Mouse (Mus musculus): ENCODE measurements around the gene Zcchc17. TPM values are rescaled to one million over a fixed set of nuclear protein-coding genes. Genes with fewer than 3 reads are reported as not detected.

Zcchc17 gene
- 20.3 and 24.5 TPM in 2 replicates for polyA plus RNA-seq (2012; rRNA removed)

DNA sequence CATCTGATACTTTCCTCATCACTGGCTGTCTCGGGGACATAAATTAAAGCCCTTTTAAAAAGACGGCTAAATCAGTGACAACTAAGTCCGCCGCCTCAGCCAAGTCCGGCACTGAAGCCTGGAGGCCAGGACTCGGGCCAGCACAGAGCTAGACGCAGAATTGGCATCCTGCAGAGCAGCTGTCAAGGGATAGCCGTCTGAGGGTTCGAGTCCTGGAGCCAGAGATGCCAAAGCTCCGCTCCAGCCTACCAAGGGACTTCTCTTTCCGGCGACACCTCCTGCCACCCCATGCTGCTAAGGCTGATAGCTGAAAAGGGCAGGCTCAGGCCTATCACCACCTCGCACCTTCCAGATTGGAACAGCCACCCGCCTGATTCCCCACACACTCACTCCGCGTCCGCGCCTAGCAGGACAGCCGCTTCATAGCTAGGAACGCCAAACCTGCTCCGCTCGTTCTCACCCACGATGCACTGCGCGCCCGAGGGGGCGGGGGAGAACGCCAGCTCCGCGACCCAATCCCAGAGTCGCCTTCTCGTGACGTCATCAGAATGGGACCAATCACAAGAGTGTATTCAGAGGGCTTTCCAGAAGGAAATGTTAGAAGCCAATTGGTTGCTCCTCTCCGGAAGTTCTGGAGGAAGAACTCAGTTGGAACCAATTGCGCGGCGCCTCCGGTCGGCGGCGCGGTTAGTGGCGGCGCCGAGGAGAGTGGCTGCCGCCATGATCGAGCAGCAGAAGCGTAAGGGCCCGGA is at the start of gene Zcchc17, which contains the start of gene Snrnp40:
Gene Zcchc17 (minus strand): TSS at position 458 of the 752 bp plus-strand sequence.
Gene Snrnp40 (plus strand): TSS at position 647 of the 752 bp plus-strand sequence.
- peak; percentile 100 for DNase-seq (ENCODE audit: low read depth, low spot score)
- under 1% methylated on average over 49 of the region's 49 CpGs for WGBS

DNA sequence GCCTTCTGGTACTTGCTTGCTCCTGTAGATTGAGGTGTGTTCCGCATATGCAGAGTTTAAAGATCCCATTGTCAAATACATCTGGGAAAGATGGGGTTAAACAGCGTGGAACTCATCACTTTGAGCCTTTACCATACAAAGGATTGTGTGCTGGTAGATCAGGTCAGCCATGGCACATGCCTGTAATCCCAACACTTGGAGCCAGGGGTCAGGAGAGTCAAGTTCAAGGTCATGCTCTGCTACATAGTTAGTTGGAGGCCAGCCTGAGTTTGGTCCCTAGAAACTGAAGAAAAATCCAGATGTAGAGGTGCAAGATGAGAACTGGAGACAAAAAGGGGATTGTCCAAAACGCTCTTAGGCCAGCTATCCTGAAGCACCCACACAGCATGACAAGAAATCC is 31.5 kb upstream of the Zcchc17 start:
- DNase-seq (ENCODE audit: low read depth, low spot score): no peak
- 77% methylated on average over 3 of the region's 3 CpGs for WGBS

DNA sequence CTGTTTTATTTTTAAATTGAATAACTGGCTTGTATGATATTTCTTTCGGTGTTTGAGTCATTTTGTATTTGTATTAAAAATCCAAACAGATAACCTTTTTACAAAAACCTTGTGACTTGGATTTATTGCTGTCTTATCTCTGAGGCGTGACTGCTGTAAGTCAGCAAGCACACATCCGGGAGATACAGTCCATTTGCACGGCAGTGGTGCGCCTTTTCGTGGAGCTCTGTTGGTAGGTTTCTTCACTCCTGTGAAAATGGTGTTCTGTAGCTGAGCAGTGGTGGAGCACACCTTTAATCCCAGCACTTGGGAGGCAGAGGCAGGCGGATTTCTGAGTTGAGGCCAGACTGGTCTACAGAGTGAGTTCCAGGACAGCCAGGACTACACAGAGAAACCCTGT is 30.2 kb upstream of the Zcchc17 start:
- DNase-seq (ENCODE audit: low read depth, low spot score): no peak
- WGBS: 39% methylated on average over 7 of the region's 7 CpGs

DNA sequence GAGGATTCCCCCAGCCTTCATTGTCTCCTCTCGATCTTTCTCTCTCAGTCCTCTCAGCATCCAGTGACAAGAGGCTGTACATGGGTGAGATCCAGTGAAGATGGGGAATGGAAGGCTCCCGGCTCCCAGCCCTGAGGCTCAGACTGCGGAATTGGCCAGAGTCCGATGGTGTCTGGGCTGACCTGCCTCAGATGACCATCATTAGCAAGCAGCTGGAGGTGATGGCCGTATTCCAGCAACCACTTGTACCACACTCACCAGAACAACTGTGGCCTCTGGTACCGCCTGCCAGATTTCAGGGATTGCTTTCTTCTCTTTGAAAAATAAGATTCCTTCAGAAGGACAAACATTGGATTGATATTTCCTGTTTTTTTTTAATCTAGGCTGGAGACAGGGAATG is 29.8 kb upstream of the Zcchc17 start:
- WGBS: 59% methylated on average over 6 of the region's 6 CpGs

DNA sequence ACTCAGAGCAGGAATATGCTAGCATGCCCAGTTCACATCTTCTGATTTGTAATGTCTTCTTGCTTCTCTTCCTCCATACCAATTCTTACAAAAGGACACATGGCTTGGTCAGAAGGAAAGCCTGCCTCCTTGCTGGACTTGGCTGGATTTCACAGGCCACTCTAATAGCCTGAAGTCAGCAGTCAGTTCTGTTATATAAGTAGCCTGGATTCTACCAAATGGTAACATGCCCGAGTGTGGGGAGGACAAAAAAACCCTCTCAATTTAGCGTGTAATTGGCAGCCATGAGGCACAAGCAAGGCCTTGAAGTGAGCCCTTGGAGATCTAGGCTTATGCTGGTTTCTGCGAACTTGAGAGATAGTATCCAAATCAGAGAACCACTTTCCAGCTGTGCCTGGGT is 27.5 kb upstream of the Zcchc17 start:
- WGBS: 75% methylated on average over 3 of the region's 3 CpGs
- no peak for DNase-seq (ENCODE audit: low read depth, low spot score)

More for the DNA sequence above, 29.8 kb upstream of the Zcchc17 start:
- DNase-seq (ENCODE audit: low read depth, low spot score): no peak

DNA sequence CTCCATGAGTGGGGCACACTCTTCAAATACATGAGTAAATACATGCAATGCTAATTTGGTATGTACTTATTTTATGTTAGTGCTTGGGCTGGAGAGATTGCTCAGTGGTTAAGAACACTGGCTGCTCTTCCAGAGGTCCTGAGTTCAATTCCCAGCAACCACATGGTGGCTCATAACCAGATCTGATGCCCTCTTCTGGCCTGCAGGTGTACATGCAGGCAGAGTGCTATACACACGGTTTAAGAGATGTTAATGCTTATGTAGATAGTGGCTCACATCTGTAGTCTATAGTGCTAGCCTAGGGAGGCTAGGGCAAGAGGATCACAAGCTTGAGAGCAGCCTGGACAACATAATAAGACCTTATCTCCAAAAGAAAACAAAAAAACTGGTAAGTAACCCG is 20.7 kb upstream of the Zcchc17 start:
- no peak for DNase-seq (ENCODE audit: low read depth, low spot score)
- 83% methylated on average over 2 of the region's 2 CpGs for WGBS

DNA sequence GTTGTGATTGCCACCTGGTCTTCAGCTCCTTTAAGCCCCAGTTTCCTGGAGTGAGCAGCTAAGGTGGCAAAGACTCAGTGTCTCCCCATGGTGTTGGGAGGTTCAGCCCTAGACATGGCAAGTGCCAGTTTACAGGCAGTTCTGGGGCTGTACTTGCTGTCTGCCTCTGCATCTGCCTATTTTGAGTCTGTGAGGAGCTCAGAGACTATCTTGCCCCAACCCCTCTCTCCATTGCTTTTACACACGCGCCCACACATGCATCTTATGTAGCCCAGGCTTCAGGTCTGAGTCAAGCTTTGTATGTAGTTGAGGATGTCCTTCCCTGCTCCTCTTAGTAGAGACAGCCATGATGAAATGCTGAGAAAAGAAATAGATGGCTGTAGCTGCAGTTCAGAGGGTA is 19.4 kb upstream of the Zcchc17 start:
- no peak for DNase-seq (ENCODE audit: low read depth, low spot score)
- 99% methylated on average over 2 of the region's 2 CpGs for WGBS

DNA sequence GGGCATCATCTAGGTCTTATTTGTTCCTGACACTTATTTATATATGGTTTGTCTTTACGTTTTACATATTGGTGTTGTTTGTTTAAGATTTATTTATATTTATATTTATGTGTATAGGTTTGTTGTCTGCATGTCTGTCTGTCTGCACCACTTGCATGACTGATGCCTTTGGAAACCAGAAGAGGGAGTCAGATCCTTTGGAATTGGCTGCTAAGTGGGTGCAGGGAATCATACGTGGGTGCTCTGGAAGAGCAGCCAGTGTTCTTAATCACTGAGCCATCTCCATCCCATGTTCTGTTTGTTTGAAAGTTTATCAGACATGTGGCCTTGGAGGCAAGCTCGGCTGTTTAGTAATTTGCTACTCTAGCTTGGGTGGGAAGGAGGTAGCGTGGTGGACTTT is 17.8 kb upstream of the Zcchc17 start:
- no peak for DNase-seq (ENCODE audit: low read depth, low spot score)
- 56% methylated on average over 4 of the region's 4 CpGs for WGBS

DNA sequence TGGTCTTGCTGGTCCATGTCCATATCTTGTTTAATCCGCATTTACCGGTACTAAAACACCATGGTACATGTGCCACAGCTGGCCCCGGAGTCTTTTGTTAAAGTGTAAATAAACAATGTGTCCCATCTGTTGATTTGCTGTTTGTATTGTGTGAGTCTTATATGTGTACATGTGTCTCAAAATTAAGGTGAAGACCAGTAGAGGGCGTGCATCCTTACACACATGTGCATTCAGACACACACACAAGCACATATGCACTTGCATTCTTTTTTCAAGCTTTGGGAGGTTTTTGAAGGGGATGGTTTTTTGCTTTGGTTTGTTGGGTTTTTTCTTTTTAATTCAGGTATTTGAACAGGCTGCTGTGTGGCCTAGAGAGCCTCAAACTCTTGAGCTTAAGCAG is 16.9 kb upstream of the Zcchc17 start:
- 86% methylated on average over 4 of the region's 4 CpGs for WGBS
- no peak for DNase-seq (ENCODE audit: low read depth, low spot score)

DNA sequence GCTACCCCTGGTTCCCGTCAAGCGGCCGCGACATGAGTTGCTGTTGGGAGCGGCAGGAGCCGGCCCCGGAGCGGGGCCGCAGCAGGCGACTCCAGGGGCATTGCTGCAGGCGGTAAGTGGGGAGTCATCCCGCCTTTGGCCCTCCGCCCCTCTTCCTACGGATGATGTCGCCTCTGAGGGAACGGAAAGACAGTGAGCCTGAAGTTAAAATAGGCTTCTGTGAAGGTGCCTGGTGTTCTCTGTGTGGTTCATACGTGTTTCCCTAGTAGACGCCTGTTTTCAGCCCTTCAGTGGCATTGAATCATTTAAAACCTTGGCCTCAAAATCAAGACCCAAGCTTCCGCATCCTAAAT is 471 bp upstream of the Zcchc17 start:
- DNase-seq (ENCODE audit: low read depth, low spot score): no peak
- 0% methylated on average over 19 of the region's 19 CpGs for WGBS

DNA sequence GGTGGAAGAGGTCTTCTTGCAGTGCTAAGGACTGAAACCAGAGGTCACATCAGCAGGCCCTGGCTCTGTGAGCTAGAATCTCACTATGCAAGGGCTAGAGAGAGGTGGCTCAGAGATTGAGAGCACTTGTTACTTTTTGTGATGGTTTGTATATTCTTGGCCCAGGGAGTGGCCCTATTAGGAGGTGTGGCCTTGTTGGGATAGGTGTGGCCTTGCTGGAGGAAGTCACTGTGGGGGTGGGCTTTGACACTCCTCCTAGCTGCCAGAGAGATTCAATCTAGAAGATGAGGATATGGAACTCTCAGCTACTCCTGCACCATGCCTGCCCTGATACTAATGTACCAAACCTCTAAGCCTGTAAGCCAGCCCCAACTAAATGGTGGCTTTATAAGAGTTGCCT is 1.8 kb downstream of the Zcchc17 start:
- DNase-seq (ENCODE audit: low read depth, low spot score): no peak

DNA sequence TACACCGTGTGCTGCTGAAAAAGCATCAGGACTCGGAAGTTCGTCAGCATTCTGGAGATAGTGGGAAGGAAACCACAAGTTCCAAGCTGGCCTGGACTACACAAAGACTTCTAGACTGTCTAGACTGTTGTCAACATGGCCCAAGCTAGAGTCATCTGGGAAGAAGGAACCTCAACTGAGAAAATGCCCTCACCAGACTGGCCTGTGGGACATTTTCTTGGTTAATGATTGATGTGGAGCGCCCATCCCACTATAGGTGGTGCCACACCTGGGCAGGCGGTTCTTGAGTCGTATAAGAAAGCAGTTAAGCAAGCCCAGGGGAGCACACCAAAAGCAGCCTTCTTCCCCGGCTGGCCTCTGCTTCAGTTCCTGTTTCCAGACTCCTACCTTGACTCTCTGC is 7.2 kb downstream of the Zcchc17 start:
- peak; percentile 70 for DNase-seq (ENCODE audit: low read depth, low spot score)
- 43% methylated on average over 7 of the region's 7 CpGs for WGBS

DNA sequence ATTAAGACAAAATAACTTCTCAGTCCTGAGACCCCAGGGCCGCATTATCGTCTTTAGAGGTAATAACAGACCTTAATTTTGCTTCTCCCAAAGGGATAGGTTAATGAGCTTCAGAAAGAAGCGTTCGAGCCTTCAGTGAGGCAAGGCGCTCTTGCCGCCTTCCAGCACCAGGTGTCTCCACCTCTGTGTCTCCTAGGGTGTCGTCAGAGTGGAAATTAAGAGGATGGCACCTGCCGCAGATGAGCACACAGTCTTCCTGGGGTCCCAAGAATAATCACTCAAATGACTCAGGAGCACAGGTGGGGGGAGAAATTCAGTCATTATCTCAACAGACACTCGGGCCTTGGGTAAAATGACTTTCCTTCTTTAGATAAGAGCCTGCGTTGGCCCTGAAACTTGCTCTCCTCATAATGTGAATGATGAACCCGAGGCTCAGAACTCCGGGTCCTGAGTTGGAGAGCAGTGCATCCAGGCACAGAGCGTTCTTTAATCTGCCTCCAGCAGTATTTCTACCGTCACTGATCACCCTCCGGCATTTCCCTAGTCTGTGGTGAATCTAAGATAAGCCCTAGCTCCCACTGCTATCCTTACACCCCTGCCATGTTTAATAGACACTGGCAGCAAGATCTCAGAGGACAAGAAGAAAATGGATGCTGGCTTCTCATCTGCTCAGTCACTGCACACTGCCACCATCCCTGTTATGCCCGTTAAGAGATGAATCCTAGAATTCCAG is 8.9 kb downstream of the Zcchc17 start:
- WGBS: 88% methylated on average over 16 of the region's 16 CpGs
- DNase-seq (ENCODE audit: low read depth, low spot score): no peak

DNA sequence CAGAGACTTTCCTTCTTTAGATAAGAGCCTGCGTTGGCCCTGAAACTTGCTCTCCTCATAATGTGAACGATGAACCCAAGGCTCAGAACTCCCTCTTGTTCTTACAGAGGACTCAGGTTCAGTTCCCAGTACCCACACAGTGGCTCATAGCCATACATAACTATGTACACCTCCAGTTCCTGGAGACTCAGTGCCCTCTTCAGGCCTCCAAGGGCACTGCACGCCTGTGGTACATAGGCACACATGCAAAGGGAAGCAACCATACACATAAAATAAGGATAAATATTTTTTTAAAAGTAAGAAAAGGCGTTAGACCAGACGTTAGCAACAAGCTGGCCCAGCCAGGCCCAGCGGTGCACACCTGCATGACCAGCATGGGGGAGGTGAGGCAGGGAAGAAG is 10.1 kb downstream of the Zcchc17 start:
- no peak for DNase-seq (ENCODE audit: low read depth, low spot score)
- 96% methylated on average over 6 of the region's 6 CpGs for WGBS

DNA sequence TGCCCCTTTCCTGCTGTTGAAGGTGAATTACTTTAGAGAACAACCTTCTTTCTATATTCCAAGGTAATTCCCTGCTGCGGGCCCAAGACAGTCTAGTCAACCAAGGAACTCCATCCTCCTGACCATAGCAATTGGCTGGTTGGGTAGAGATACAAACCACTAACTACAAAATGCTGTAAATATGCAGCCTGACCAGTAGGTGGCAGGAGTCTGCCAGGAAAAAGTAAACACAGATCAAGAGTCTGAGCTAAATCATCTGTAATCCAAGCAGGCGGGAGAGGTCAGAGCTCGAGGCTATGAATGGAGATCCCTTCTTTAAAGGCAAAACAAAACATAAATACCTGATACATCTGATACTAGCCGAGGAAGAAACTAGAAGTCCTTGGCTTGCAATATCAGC is 18.1 kb downstream of the Zcchc17 start:
- peak; percentile 37 for DNase-seq (ENCODE audit: low read depth, low spot score)

DNA sequence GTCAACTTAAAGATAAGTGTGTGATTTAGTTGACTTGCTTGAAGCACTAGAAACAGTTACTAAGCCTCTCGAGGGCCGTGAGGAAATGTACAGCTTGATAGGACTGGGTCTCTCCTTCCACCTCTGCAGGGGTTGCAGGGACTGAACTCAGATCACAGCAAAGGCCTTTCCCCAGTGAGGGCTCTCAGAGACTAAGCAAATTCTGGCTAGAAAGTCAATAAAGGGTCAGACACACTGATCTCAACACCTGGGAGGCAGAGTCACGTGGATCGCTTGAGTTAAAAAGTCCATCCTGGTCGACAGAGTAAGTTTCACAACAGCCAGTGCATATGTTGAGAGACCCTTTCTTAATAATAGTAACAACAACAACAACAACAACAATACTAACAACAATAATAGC is 23.9 kb downstream of the Zcchc17 start:
- no peak for DNase-seq (ENCODE audit: low read depth, low spot score)
- WGBS: 83% methylated on average over 5 of the region's 5 CpGs

More for the DNA sequence above, 18.1 kb downstream of the Zcchc17 start:
- WGBS: 14% methylated on average over 4 of the region's 4 CpGs

DNA sequence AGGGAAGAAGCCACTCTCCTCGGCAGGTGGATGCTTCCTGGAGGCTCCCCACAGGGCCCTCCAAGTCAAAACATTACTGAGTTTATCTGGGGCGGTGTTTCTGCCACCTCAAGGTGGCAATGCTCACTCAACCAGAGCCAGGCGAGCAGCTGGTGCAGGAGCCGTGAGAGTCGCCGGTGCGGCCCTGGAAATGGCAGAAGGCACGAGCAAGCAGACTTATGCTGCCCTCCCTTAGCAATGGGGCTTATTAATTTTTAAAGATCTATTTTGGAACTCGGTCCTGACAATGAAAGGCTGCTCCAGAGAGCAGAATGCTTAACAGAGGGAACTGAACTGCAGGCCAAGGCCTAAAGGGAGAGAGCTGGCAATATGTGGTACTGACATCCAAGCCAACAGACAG is 32.4 kb downstream of the Zcchc17 start:
- DNase-seq (ENCODE audit: low read depth, low spot score): no peak
- 91% methylated on average over 9 of the region's 9 CpGs for WGBS

DNA sequence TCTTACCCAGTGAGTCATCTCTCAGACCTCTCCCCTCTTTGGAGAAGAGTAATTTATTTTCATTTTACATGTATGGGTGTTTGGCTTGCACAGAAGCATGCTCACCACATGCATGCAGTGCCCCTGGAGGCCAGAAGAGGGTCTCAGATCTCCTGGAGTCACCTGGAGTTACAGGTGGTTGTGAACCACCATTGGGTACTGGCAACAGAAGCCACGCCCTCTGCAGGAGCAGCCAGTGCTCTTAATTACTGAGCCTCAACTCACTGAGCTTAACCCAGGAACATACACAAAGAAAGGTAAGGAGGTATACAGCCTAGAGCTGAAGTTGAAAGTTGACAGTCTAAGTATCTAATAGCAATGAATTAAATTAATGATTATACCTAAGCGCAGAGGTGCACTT is 34.3 kb downstream of the Zcchc17 start:
- DNase-seq (ENCODE audit: low read depth, low spot score): no peak
- 96% methylated on average over 2 of the region's 2 CpGs for WGBS

DNA sequence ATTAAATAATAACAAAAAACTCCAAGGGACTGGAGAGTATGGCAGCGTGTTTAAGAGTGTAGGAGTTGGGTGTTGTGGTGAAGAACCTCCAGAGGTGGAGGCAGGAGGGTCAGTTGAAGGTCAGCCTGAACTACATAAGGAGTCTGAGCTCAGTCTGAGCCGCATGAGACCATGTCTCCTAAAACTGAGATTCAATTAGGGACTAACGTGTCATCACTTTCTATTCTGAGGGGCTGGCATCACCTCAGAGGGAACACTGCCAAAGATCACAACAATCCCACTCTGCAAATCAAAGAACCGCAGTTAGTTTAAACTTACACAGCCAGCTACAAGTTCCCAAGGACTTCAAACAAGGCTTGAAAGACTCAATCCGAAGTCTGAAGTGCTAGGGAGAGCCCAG is 36.1 kb downstream of the Zcchc17 start:
- WGBS: 73% methylated on average over 5 of the region's 5 CpGs
- DNase-seq (ENCODE audit: low read depth, low spot score): no peak

DNA sequence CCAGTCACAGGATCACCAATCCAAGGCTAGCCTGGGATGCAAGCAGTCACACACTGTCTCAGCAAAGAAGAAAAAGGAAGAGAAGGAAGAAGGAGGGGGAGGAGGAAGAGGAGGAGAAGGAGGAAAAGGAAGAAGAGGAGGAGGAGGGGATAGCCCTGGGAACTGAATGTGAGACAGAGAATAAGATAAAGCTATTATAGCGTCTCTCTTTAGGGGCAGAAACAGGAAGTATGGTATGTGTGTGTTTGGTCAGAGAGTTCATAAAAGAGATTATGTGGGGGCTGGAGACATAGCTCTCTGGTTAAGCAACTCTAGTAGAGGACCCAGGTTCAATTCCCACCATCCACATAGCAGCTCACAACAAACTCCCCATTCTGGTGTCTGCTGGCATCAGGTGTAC is 36.6 kb downstream of the Zcchc17 start:
- WGBS: 53% methylated on average over 1 of the region's 1 CpGs
- no peak for DNase-seq (ENCODE audit: low read depth, low spot score)

DNA sequence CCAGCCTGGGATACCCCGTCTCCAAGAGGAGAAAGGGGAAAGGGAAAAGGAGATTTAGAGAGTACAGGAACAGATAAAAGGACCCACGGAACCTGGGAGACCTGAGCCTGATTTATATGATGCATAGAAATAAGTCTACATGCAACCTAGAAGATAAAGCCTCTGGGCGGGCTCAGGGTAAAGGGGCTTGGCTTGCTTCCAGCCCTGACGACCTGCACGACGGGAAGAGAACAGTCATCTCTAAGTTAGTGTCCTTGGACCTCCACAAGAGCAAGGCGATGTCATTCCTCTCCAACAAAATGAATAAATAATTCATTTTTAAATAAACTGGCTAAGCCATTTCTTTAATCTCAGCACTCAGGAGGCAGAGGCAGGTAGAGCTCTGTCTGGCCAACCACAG is 37.2 kb downstream of the Zcchc17 start:
- WGBS: 71% methylated on average over 7 of the region's 7 CpGs
- no peak for DNase-seq (ENCODE audit: low read depth, low spot score)

Data from large intestine, adult 2 months (tissue).